13 mouse cellular contexts compared by ENCODE assay signal in the genomic region with DNA sequence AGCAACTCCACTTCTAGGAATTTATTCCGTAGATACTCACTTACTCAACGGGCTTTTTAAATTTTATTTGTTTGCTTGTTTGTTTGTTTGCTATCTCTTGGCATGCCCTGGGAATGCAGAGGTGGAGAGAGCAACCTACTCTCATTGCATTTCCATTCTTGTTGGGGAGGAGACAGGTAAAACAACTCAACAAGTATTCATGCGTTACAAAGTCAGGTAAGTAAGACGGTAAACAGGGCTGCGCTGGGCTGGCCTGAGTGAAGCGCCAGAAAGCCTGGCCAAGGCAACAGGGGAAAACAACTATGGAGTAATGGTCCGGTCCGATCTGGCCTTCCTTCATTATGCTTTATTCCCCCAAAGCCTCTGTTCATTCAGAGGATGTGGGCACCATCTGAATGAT. TPM values are rescaled to one million over a fixed set of nuclear protein-coding genes. Genes with fewer than 3 reads are reported as not detected.
A peak's percentile ranks its signal among the peaks of the same experiment; 100 is the strongest.
DNase-seq lines count a peak whose midpoint lies in the region; ATAC-seq and TF ChIP-seq lines count a peak whose summit lies in the region.
"Had no signal": no experiment of that assay in that cellular context is flagged by ENCODE, and none has a peak within 500 bp of the region (broad histone marks: within the 10 kb centered on the region; RNA-seq: fewer than 3 reads in every experiment).

No protein-coding gene starts in this region.

- no peak overlapping the region for H3K9ac ChIP-seq in hindbrain, embryonic 12.5 days
- H3K9ac ChIP-seq in midbrain, embryonic 14.5 days (replicated peaks; ENCODE audit: low read length), result no peak overlapping the region
- no peak overlapping the region for H3K9ac ChIP-seq in midbrain, embryonic 11.5 days (ENCODE audit: low read length)
- H3K9ac ChIP-seq in hindbrain, postnatal 0 days (replicated peaks; ENCODE audit: low read length), result no peak overlapping the region
- H3K9ac ChIP-seq: midbrain, embryonic 12.5 days had no signal

- no peak for TF ChIP-seq CTCF in hindbrain, postnatal 0 days (IDR thresholded peaks at IDR 0.05; ENCODE audit: low read depth)
- no peak for TF ChIP-seq CTCF in small intestine, adult 2 months (IDR thresholded peaks at IDR 0.05; ENCODE audit: extremely low read depth, insufficient read length, insufficient replicate concordance, low read depth, low read length)

- no peak for TF ChIP-seq POLR2A in small intestine, adult 2 months (IDR thresholded peaks at IDR 0.05; ENCODE audit: low read depth, low read length)

- H3K27me3 ChIP-seq in hindbrain, embryonic 12.5 days, result no peaks in the 10 kb centered on the region
- H3K27me3 ChIP-seq in hindbrain, embryonic 10.5 days (ENCODE audit: insufficient read depth, poor library complexity, severe bottlenecking), result no peaks in the 10 kb centered on the region
- H3K27me3 ChIP-seq in midbrain, embryonic 14.5 days (ENCODE audit: control insufficient read depth, insufficient read depth, low read length), result no peaks in the 10 kb centered on the region
- no peaks in the 10 kb centered on the region for H3K27me3 ChIP-seq in midbrain, embryonic 11.5 days (ENCODE audit: control insufficient read depth, insufficient read depth, low read length)
- H3K27me3 ChIP-seq in hindbrain, postnatal 0 days (ENCODE audit: insufficient read depth, low read length), result no peaks in the 10 kb centered on the region; the same call in 1 of the 2 replicates
- no peaks in the 10 kb centered on the region for H3K27me3 ChIP-seq in small intestine, adult 2 months (ENCODE audit: control insufficient read depth, insufficient read depth, low read length)
- H3K27me3 ChIP-seq: midbrain, embryonic 12.5 days had no signal

- no peak for ATAC-seq in hindbrain, embryonic 12.5 days (ENCODE audit: low FRiP score)
- ATAC-seq in midbrain, embryonic 14.5 days (ENCODE audit: low FRiP score, low TSS enrichment), result no peak
- no peak for ATAC-seq in midbrain, embryonic 11.5 days (ENCODE audit: low FRiP score)
- no peak for ATAC-seq in hindbrain, postnatal 0 days

- H3K4me2 ChIP-seq in hindbrain, embryonic 12.5 days (replicated peaks), result 0 out of 2 replicates have a peak overlapping the region, but pooled peaks have one; percentile 94
- H3K4me2 ChIP-seq in midbrain, embryonic 14.5 days (ENCODE audit: low read length), result peak overlapping the region; percentile 1; the same call in 1 of the 2 replicates
- H3K4me2 ChIP-seq in midbrain, embryonic 11.5 days, result no peak overlapping the region
- peak overlapping the region; percentile 87 for H3K4me2 ChIP-seq in hindbrain, postnatal 0 days (ENCODE audit: low read depth, low read length)

- no peak overlapping the region for H3K4me3 ChIP-seq in hindbrain, embryonic 12.5 days
- H3K4me3 ChIP-seq in hindbrain, embryonic 10.5 days, result no peak overlapping the region
- H3K4me3 ChIP-seq in midbrain, embryonic 14.5 days (replicated peaks; ENCODE audit: low read depth, low read length), result no peak overlapping the region
- no peak overlapping the region for H3K4me3 ChIP-seq in midbrain, embryonic 11.5 days (ENCODE audit: low read depth, low read length)
- peak overlapping the region; percentile 64; the same call in 1 of the 2 replicates for H3K4me3 ChIP-seq in hindbrain, postnatal 0 days (ENCODE audit: low read length)
- peak overlapping the region; percentile 40; the same call in 1 of the 2 replicates for H3K4me3 ChIP-seq in small intestine, adult 2 months (ENCODE audit: low read depth, low read length)
- H3K4me3 ChIP-seq: midbrain, embryonic 12.5 days had no signal

- DNase-seq in hindbrain, embryonic 10.5 days (ENCODE audit: low spot score), result no peak
- DNase-seq in midbrain, embryonic 14.5 days, result no peak
- DNase-seq in midbrain, embryonic 11.5 days (ENCODE audit: low spot score, missing footprints), result no peak
- no peak for DNase-seq in hindbrain, postnatal 0 days (ENCODE audit: low spot score)
- DNase-seq in c-Kit-positive CD71-positive TER-119-positive erythroid progenitor cells, embryonic 14.5 days (ENCODE audit: low spot score), result no peak
- no peak for DNase-seq in spleen, postnatal 14 days (ENCODE audit: low spot score in 2 of 2)
- DNase-seq: adrenal gland, postnatal 10 days; cerebellum, adult 11 months; heart, postnatal 36 days; kidney, adult 8-10 months had no signal

- WGBS in hindbrain, embryonic 12.5 days, result 85% methylated on average over 8 of the region's 8 CpGs
- 86% methylated on average over 8 of the region's 8 CpGs for WGBS in hindbrain, embryonic 10.5 days
- WGBS in midbrain, embryonic 14.5 days, result 84% methylated on average over 8 of the region's 8 CpGs
- 89% methylated on average over 8 of the region's 8 CpGs for WGBS in midbrain, embryonic 11.5 days
- 69% methylated on average over 8 of the region's 8 CpGs for WGBS in hindbrain, postnatal 0 days
- WGBS in small intestine, adult 2 months, result 72% methylated on average over 8 of the region's 8 CpGs

- no peaks in the 10 kb centered on the region for H3K36me3 ChIP-seq in hindbrain, embryonic 12.5 days
- H3K36me3 ChIP-seq in hindbrain, embryonic 10.5 days, result peaks cover 7% of the 10 kb centered on the region
- peaks cover 7% of the 10 kb centered on the region for H3K36me3 ChIP-seq in midbrain, embryonic 14.5 days (ENCODE audit: control insufficient read depth, insufficient read depth, low read length)
- H3K36me3 ChIP-seq in midbrain, embryonic 11.5 days (ENCODE audit: control insufficient read depth, insufficient read depth, low read length), result no peaks in the 10 kb centered on the region
- no peaks in the 10 kb centered on the region for H3K36me3 ChIP-seq in hindbrain, postnatal 0 days (ENCODE audit: insufficient read depth, low read length)
- no peaks in the 10 kb centered on the region for H3K36me3 ChIP-seq in small intestine, adult 2 months (ENCODE audit: control insufficient read depth, insufficient read depth, low read length)

- no peak overlapping the region for H3K27ac ChIP-seq in hindbrain, embryonic 12.5 days
- H3K27ac ChIP-seq in hindbrain, embryonic 10.5 days, result no peak overlapping the region
- H3K27ac ChIP-seq in midbrain, embryonic 14.5 days (replicated peaks; ENCODE audit: low read depth, low read length), result no peak overlapping the region
- no peak overlapping the region for H3K27ac ChIP-seq in midbrain, embryonic 11.5 days (ENCODE audit: low read depth, low read length)
- no peak overlapping the region for H3K27ac ChIP-seq in hindbrain, postnatal 0 days
- H3K27ac ChIP-seq in small intestine, adult 2 months (ENCODE audit: insufficient read depth, low read depth, low read length), result 0 out of 2 replicates have a peak overlapping the region, but pooled peaks have one; percentile 27
- H3K27ac ChIP-seq: midbrain, embryonic 12.5 days had no signal

- H3K9me3 ChIP-seq in hindbrain, embryonic 12.5 days (replicated peaks), result no peaks in the 10 kb centered on the region
- H3K9me3 ChIP-seq in hindbrain, embryonic 10.5 days, result no peaks in the 10 kb centered on the region
- H3K9me3 ChIP-seq in midbrain, embryonic 14.5 days (ENCODE audit: control insufficient read depth, low read length), result no peaks in the 10 kb centered on the region
- H3K9me3 ChIP-seq in midbrain, embryonic 11.5 days (ENCODE audit: control insufficient read depth, low read length), result no peaks in the 10 kb centered on the region
- H3K9me3 ChIP-seq in hindbrain, postnatal 0 days (ENCODE audit: low read length), result no peaks in the 10 kb centered on the region
- H3K9me3 ChIP-seq: midbrain, embryonic 12.5 days had no signal

- H3K4me1 ChIP-seq in hindbrain, embryonic 12.5 days, result peaks cover 17% of the 10 kb centered on the region
- H3K4me1 ChIP-seq in hindbrain, embryonic 10.5 days (replicated peaks), result peaks cover 21% of the 10 kb centered on the region
- peaks cover 19% of the 10 kb centered on the region for H3K4me1 ChIP-seq in midbrain, embryonic 14.5 days (ENCODE audit: control insufficient read depth, insufficient read depth, low read length)
- peaks cover 16% of the 10 kb centered on the region for H3K4me1 ChIP-seq in midbrain, embryonic 11.5 days (ENCODE audit: control insufficient read depth, insufficient read depth, low read length)
- peaks cover 4% of the 10 kb centered on the region for H3K4me1 ChIP-seq in hindbrain, postnatal 0 days (ENCODE audit: insufficient read depth, low read length)
- H3K4me1 ChIP-seq in small intestine, adult 2 months (ENCODE audit: control insufficient read depth, insufficient read depth, insufficient read length, low read length), result peaks cover 17% of the 10 kb centered on the region; the same call in 1 of the 2 replicates

RNA-seq across cellular contexts. Expression of a gene that starts 2.2 kb away (rescaled TPM):
- 70.0 and 74.1 TPM in 2 replicates for polyA plus RNA-seq in hindbrain, embryonic 12.5 days (2016; fragmentation: Nextera tagmentation; extraction: Ambion mirVana)
- polyA plus RNA-seq in hindbrain, embryonic 10.5 days (2016; fragmentation: Nextera tagmentation; extraction: Ambion mirVana), result 52.4 and 55.4 TPM in 2 replicates
- polyA plus RNA-seq in midbrain, embryonic 14.5 days (2014; fragmentation: Nextera tagmentation; extraction: Ambion mirVana), result 102 and 105 TPM in 2 replicates
- polyA plus RNA-seq in midbrain, embryonic 11.5 days (2014; fragmentation: Nextera tagmentation; extraction: Ambion mirVana), result 54.4 and 55.1 TPM in 2 replicates
- 158 and 167 TPM in 2 replicates for total RNA-seq in hindbrain, postnatal 0 days (2014; rRNA removed)
- polyA plus RNA-seq in hindbrain, postnatal 0 days (2015; fragmentation: Nextera tagmentation; extraction: Ambion mirVana), result 161 and 164 TPM in 2 replicates
- 61.1 and 85.9 TPM in 2 replicates for polyA plus RNA-seq in small intestine, adult 2 months (2012; rRNA removed)

RNA-seq across cellular contexts. Expression of a gene that starts 2.9 kb away (rescaled TPM):
- polyA plus RNA-seq in hindbrain, embryonic 12.5 days (2016; fragmentation: Nextera tagmentation; extraction: Ambion mirVana), result 36.5 and 37.5 TPM in 2 replicates
- polyA plus RNA-seq in hindbrain, embryonic 10.5 days (2016; fragmentation: Nextera tagmentation; extraction: Ambion mirVana), result 67.5 and 69.8 TPM in 2 replicates
- 19.2 and 21.3 TPM in 2 replicates for polyA plus RNA-seq in midbrain, embryonic 14.5 days (2014; fragmentation: Nextera tagmentation; extraction: Ambion mirVana)
- polyA plus RNA-seq in midbrain, embryonic 11.5 days (2014; fragmentation: Nextera tagmentation; extraction: Ambion mirVana), result 73.8 and 82.1 TPM in 2 replicates
- 5.4 and 8.6 TPM in 2 replicates for total RNA-seq in hindbrain, postnatal 0 days (2014; rRNA removed)
- 12.7 and 14.9 TPM in 2 replicates for polyA plus RNA-seq in hindbrain, postnatal 0 days (2015; fragmentation: Nextera tagmentation; extraction: Ambion mirVana)
- polyA plus RNA-seq in small intestine, adult 2 months (2012; rRNA removed), result 0.66 and 1.0 TPM in 2 replicates

Comparison
In these comparisons a context has a peak if more than half of its experiments do, and no peak if none do; other contexts are left out.
1. H3K4me3 ChIP-seq: peak in hindbrain, postnatal 0 days (single experiment) and small intestine, adult 2 months (single experiment); none in hindbrain, embryonic 12.5 days (single experiment), hindbrain, embryonic 10.5 days (single experiment), midbrain, embryonic 14.5 days (single experiment) and midbrain, embryonic 11.5 days (single experiment).